Mouse (Mus musculus): ENCODE results near the gene Lrcol1.

The Lrcol1 gene

DNA sequence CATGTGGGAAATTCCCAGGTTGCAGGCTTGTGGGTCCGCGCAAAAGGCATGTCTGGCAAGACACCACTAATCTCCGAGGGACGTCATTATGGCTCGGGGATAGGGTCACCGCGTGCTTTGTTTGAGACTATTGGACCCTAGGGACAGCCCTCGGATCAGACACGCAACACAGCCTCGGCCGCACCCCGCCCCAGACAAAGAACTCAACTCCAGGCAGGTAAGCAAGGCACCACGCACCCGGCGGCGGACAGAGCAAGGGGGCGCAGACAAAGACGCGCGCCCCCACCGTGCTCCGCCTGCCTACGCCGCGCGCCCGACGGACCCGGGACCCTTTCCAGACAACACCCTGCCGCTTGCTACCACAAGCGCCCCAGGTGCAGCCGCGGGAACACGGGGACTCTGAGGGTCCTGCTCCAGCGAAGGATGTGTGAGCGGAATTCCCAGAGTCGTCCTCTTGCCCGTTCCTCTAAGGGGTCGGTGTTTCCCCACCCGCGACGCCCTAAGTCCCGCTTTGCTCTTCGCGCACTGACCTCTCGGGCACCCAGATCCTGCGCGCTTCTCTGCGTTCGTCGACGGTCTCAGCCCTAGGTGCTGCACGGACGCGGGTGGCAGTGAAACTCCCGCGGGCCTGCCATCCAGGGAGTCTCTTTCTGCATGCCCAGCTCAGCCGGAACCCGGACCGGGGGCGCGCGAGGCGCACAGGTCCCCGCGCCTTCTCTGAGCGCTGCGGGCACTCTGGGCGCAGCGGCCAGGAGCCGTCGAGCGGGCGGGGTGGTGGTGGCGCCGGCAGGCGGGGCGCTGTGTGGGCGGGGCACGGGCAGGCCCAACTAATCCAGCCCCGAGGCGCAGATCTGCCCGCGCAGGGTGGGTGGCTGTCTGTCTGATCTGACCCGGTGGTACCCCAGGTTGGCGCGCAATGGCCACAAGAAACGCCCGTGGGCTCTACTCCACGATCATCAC, 42.1 kb downstream of the Lrcol1 start:
- DNase-seq (ENCODE audit: low spot score), result peak; percentile 58

DNA sequence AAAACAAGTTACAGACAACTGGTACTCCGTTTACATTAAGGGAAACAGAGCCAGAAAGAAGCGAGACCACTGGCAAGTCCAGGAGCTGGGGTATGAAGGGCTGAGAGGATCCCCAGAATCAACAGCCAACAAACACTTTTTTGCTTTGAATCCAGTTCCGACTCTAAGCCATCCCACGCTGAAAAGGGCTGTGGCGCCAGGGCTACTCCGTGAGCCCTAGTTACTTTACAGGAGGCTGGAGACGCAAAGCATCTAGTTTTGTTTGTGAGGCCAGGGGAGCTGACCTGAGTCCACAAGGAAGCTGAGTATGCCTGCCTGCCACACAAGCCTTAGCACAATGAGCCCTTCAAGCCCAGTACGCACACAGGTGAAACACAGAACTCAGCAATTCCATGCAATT, 42.8 kb downstream of the Lrcol1 start:
- no peak for DNase-seq (ENCODE audit: low spot score)

DNA sequence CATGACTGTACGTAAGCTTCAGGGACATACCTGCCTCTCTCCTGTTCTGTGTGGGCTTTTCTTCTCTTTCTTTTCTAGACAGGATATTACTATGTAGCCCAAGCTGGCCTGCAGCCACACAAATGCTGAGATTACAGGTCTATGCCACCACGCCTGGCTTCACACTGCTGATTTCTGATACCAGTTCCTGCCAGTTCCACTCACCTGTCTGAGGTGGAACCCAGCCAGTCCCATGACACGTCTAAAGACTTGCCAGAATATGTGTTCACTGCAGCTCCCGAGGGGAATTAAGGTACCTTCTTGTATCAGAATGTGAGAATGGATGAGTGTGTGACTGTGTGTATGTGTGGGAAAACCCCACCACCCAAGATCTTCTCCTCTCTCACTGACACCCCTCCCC, 46.1 kb downstream of the Lrcol1 start:
- DNase-seq (ENCODE audit: low spot score), result no peak

DNA sequence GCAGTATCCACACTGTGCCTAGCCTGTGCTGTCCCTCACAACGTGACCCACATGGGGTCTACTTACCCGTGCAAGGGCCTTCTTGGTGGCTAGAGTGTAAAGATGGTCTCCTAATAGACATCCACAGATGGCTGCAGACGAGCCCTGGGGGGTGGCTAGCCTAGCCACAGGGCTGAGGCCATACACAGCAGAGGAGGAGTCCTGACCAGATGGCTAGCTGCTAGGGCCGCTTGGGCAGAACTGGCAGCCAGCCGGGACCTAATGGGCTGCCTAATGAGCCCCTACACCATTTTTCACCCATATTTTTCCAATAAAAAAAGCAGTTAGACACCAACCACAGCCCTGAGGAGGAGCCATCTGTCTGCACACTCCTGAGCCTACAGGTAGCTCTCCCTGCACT, 48.2 kb downstream of the Lrcol1 start:
- no peak for DNase-seq (ENCODE audit: low spot score)

DNA sequence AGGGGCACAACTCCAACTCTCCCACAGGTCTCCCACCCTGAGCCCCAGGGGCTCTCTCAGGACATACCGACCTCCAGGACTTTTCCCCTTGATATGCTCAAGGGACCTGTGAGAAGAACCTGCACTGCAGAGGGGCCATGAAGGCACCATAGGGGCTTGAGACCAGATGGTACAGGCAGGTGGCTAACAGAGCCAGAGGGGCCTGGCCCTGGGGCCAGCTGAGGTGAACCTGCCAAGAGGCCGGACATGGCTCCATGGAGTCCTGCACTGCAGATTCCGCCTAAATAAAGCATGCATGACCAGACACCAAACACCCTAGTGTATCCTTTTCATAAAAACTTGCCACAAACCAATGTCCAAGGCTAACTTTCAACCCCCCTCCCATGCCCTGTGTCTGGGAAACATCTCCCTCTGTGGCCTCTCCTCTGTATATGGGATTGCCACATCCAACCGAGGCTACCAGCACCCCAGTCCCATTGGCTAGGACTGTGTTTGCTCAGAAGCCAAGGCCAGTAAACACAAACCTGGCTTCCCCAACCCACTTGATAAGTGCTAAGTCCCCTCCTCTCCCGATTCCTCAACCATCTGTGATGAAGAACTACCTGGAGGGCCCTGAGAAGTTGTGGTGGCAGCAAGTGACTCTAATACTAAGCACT, 50.6 kb downstream of the Lrcol1 start:
- DNase-seq (ENCODE audit: low spot score), result no peak

DNA sequence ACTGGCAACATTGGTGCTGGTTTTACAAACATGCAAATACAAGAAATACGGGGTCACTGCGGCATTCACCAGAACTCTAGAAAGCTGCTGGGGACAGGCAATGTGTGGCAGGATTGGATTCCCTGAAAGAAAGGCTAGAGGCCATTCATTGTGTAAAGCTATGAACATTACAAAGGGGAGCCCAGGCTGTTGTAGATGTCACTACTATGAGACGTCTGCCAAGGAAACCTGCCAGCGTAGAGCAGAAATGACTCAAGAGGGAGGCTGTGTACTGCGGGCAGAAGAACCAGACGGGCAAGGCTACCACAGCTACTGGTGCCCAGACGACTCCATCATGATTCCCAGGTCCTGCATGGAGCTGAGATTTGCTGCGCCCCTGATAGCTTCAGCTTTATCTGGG, 56.6 kb downstream of the Lrcol1 start:
- DNase-seq (ENCODE audit: low spot score), result no peak

DNA sequence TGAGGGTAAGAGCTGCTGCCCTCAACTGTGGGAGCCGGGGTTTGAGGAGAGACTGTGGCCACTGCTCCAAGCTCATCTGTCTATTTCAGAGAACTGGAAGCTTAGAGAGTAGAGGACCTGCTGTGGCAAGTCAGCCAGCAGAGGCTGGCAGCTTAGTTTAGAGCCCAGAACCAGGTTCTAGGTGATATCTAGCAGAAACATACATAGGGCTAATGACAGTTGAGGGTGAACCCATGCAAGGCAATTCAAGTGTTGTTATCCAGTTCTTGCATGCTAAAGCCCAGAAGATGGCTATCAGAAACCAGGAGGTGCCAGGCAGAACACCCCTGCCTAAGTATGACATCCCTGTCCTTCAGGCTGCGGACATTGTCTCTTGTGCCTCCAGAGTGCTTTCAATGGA, 58.0 kb downstream of the Lrcol1 start:
- no peak for DNase-seq (ENCODE audit: low spot score)

DNA sequence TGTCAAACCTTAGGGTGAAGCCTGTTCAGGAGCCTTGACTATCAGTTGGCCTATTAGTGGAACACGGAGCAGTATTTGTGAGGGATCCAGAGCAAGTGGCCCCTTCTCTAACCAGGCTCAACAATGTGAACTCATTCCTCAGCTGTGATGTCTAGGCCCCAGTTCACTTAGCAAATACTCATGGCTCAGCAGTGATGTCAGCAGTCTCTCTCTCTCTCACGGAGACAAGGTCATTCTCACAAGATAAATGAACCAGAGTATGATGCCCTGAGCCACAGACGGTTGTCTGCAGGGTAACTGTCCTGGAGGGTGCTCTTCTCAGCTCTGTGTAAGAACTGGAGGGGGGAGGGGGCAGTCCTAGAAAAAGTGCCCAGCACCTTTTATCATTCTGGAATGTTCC, 59.4 kb downstream of the Lrcol1 start:
- DNase-seq (ENCODE audit: low spot score), result no peak
